Mouse (Mus musculus): ENCODE data around the gene Nt5c3b. TPM values are rescaled to one million over a fixed set of nuclear protein-coding genes. Genes with fewer than 3 reads are reported as not detected.

Nt5c3b gene
- total and polyA plus RNA-seq, 3 experiments = 54.2 to 63.5 (median 54.4) TPM

- Histone ChIP-seq H3K4me2 (ENCODE audit: insufficient read depth, low read depth, poor library complexity, severe bottlenecking) (no peak overlapping the region), H3K4me1 (ENCODE audit: control insufficient read depth in 1 of 2, insufficient read depth in 2 of 2) (no peaks in the 10 kb centered on the region), H3K9me3 (replicated peaks; ENCODE audit: low read length) (no peaks in the 10 kb centered on the region), H3K4me3 (replicated peaks in 1 of 3; ENCODE audit: low read depth in 2 of 3, low read length in 2 of 3, poor library complexity in 1 of 3) (no peak overlapping the region), H3K9ac (ENCODE audit: insufficient read depth, low read depth) (no peak overlapping the region), H3K27me3 (replicated peaks) (no peaks in the 10 kb centered on the region), H3K27ac (ENCODE audit: insufficient read depth, low read depth) (no peak overlapping the region), H3K36me3 (replicated peaks in 1 of 2; ENCODE audit: control insufficient read depth in 1 of 2, insufficient read depth in 1 of 2, low read length in 1 of 2) (peaks cover 32 to 72% of the 10 kb centered on the region in 2 experiments), H3K79me2 (replicated peaks; ENCODE audit: control insufficient read depth, extremely low read depth, insufficient read depth, poor library complexity, severe bottlenecking) (no peaks in the 10 kb centered on the region)
- dilution Hi-C loops (cut with MboI; ENCODE audit: extremely low pct_ligation_motif_present, extremely low pct_unique_long_range_greater_than_20kb, low sequenced_read_pairs) = no loop called here
- DNase-seq (ENCODE audit: extremely low read depth) = no peak
- TF ChIP-seq POLR2A (IDR thresholded peaks at IDR 0.05; ENCODE audit: low read depth, low read length) (no peak), MEF2A (IDR thresholded peaks at IDR 0.05; ENCODE audit: borderline replicate concordance, low read depth, low read length) (no peak), MXI1 (IDR thresholded peaks at IDR 0.05; ENCODE audit: low read depth, low read length) (no peak), JUND (conservative IDR thresholded peaks at IDR 0.05; ENCODE audit: low read depth, low read length) (no peak), SMC3 (IDR thresholded peaks at IDR 0.05; ENCODE audit: low read depth, low read length) (no peak)
- in situ Hi-C loops (cut with MboI; ENCODE audit: low pct_ligation_motif_present, low pct_unique_long_range_greater_than_20kb, low sequenced_read_pairs) = no loop called here
Measured at GRCm38 (mm10) chr11:100432002-100432401, 9.6 kb downstream of the Nt5c3b start.

DNA sequence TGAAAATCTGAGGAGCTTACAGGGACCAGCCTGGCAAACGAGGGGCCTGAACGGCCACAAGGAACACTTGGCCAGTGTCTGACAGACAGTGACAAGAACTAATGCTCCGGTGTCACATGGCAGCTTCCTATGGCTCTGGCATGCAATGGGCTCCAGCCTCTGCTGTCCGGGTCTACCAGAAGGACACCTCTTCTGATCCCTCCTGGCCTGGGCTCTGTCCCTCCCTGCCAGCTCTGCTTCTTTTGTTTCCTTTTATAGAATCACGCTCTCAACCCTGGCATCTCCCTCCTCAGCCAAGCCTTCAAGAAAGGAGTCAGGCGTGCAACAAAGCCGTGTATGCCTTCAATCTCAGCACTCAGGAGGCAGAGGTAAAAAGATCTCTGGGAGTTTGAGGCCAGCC, 11.6 kb downstream of the Nt5c3b start:
- TF ChIP-seq MAFK (IDR thresholded peaks at IDR 0.05; ENCODE audit: insufficient replicate concordance, low read length) = no peak
- TF ChIP-seq CTCF (conservative IDR thresholded peaks at IDR 0.05 in 1 of 2, IDR thresholded peaks at IDR 0.05 in 1 of 2; ENCODE audit: low read depth in 2 of 2, low read length in 2 of 2) = no peak
- TF ChIP-seq ZMIZ1 (IDR thresholded peaks at IDR 0.05; ENCODE audit: low read depth, low read length) = no peak
- TF ChIP-seq E2F4 (IDR thresholded peaks at IDR 0.05; ENCODE audit: insufficient replicate concordance, low read depth, low read length) = no peak
- no peak overlapping the region for H3K9ac ChIP-seq (ENCODE audit: insufficient read depth, low read depth)
- peaks cover 19 to 56% of the 10 kb centered on the region in 2 experiments for H3K36me3 ChIP-seq (replicated peaks in 1 of 2; ENCODE audit: control insufficient read depth in 1 of 2, insufficient read depth in 1 of 2, low read length in 1 of 2)

DNA sequence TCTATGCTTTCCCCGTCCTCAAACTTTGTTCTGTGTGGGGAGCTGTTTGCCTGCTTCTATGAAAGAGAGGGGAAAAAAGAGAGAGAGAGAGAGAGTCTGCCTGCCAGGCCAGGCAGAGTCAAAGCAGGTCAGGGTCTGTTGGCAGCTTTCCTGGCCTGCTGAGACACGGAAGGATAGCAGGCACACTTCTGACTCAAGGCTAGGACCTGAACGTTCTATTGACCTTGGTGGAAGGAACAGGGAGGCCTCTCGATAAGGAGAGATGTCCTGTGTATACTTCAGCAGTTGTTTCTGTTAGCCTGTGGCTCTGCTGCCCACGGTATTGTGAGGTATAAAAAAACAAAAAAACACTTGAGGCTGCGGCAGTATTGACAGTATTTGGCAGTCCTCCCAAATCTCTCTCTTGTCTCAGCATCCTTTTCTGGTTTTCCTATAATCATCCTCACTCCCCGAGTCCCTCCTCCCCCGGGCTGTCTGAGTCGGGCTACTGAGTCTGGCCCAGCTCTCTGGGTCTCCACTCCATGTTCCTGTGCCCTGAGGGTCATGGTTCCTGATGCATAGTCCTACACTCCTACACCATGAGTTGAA, 12.9 kb downstream of the Nt5c3b start:
- no peak for DNase-seq (ENCODE audit: extremely low read depth)
- Histone ChIP-seq H3K27ac (ENCODE audit: insufficient read depth, low read depth) (no peak overlapping the region), H3K4me3 (replicated peaks in 1 of 3; ENCODE audit: low read depth in 2 of 3, low read length in 2 of 3, poor library complexity in 1 of 3) (no peak overlapping the region), H3K36me3 (replicated peaks in 1 of 2; ENCODE audit: control insufficient read depth in 1 of 2, insufficient read depth in 1 of 2, low read length in 1 of 2) (peaks cover 19 to 50% of the 10 kb centered on the region in 2 experiments), H3K4me1 (ENCODE audit: control insufficient read depth in 1 of 2, insufficient read depth in 2 of 2) (peaks cover 0 to 7% of the 10 kb centered on the region in 2 experiments; a peak in 2 of 4 replicates), H3K27me3 (replicated peaks) (no peaks in the 10 kb centered on the region), H3K4me2 (ENCODE audit: insufficient read depth, low read depth, poor library complexity, severe bottlenecking) (no peak overlapping the region), H3K79me2 (replicated peaks; ENCODE audit: control insufficient read depth, extremely low read depth, insufficient read depth, poor library complexity, severe bottlenecking) (no peaks in the 10 kb centered on the region), H3K9me3 (replicated peaks; ENCODE audit: low read length) (no peaks in the 10 kb centered on the region), H3K9ac (ENCODE audit: insufficient read depth, low read depth) (no peak overlapping the region)
- dilution Hi-C loops (cut with MboI; ENCODE audit: extremely low pct_ligation_motif_present, extremely low pct_unique_long_range_greater_than_20kb, low sequenced_read_pairs) (no loop called here), in situ Hi-C loops (cut with MboI; ENCODE audit: low pct_ligation_motif_present, low pct_unique_long_range_greater_than_20kb, low sequenced_read_pairs) (loop anchor here (5.0 kb wide), 1 partner anchor 44 kb away; the partner anchor contains the start of gene Klhl11)
- TF ChIP-seq GABPA (IDR thresholded peaks at IDR 0.05; ENCODE audit: insufficient replicate concordance, low read depth, low read length) (no peak), TBP (conservative IDR thresholded peaks at IDR 0.05; ENCODE audit: low read depth, low read length) (no peak), TCF12 (IDR thresholded peaks at IDR 0.05; ENCODE audit: low read depth, low read length) (no peak), USF1 (IDR thresholded peaks at IDR 0.05; ENCODE audit: low read depth, low read length) (no peak), MXI1 (IDR thresholded peaks at IDR 0.05; ENCODE audit: low read depth, low read length) (no peak), USF2 (conservative IDR thresholded peaks at IDR 0.05; ENCODE audit: low read depth, low read length) (no peak), CTCF (conservative IDR thresholded peaks at IDR 0.05 in 1 of 2, IDR thresholded peaks at IDR 0.05 in 1 of 2; ENCODE audit: low read depth in 2 of 2, low read length in 2 of 2) (no peak), ZC3H11A (IDR thresholded peaks at IDR 0.05; ENCODE audit: low read depth, low read length) (no peak), POLR2AphosphoS2 (IDR thresholded peaks at IDR 0.05; ENCODE audit: low read depth, low read length) (no peak), JUND (conservative IDR thresholded peaks at IDR 0.05; ENCODE audit: low read depth, low read length) (no peak), MAFK (IDR thresholded peaks at IDR 0.05; ENCODE audit: insufficient replicate concordance, low read length) (no peak), HCFC1 (IDR thresholded peaks at IDR 0.05; ENCODE audit: low read depth, low read length) (no peak), ELF1 (IDR thresholded peaks at IDR 0.05; ENCODE audit: low read depth, low read length) (no peak), IRF4 (IDR thresholded peaks at IDR 0.05; ENCODE audit: low read depth, low read length) (no peak), RAD21 (IDR thresholded peaks at IDR 0.05; ENCODE audit: low read depth, low read length) (no peak), KAT2A (IDR thresholded peaks at IDR 0.05; ENCODE audit: insufficient replicate concordance, low read length) (no peak), ZMIZ1 (IDR thresholded peaks at IDR 0.05; ENCODE audit: low read depth, low read length) (no peak)

More for the DNA sequence above, 11.6 kb downstream of the Nt5c3b start:
- dilution Hi-C loops (cut with MboI; ENCODE audit: extremely low pct_ligation_motif_present, extremely low pct_unique_long_range_greater_than_20kb, low sequenced_read_pairs) (no loop called here), in situ Hi-C loops (cut with MboI; ENCODE audit: low pct_ligation_motif_present, low pct_unique_long_range_greater_than_20kb, low sequenced_read_pairs) (no loop called here)
- no peaks in the 10 kb centered on the region for H3K79me2 ChIP-seq (replicated peaks; ENCODE audit: control insufficient read depth, extremely low read depth, insufficient read depth, poor library complexity, severe bottlenecking)
- no peaks in the 10 kb centered on the region for H3K9me3 ChIP-seq (replicated peaks; ENCODE audit: low read length)
- no peak overlapping the region for H3K4me2 ChIP-seq (ENCODE audit: insufficient read depth, low read depth, poor library complexity, severe bottlenecking)
- H3K4me3 ChIP-seq (replicated peaks in 1 of 3; ENCODE audit: low read depth in 2 of 3, low read length in 2 of 3, poor library complexity in 1 of 3) = no peak overlapping the region
- H3K4me1 ChIP-seq (ENCODE audit: control insufficient read depth in 1 of 2, insufficient read depth in 2 of 2) = peaks cover 0 to 7% of the 10 kb centered on the region in 2 experiments; a peak in 2 of 4 replicates
- H3K27ac ChIP-seq (ENCODE audit: insufficient read depth, low read depth) = no peak overlapping the region
- H3K27me3 ChIP-seq (replicated peaks) = no peaks in the 10 kb centered on the region
- no peak for DNase-seq (ENCODE audit: extremely low read depth)
